Mouse (Mus musculus): ENCODE measurements at regions not wholly inside any gene's neighbourhood (a gene's known extent, or its start where the extent isn't known, plus 50 kb on each side); places are given as distances from the start of the nearest gene placed in this dataset.

DNA sequence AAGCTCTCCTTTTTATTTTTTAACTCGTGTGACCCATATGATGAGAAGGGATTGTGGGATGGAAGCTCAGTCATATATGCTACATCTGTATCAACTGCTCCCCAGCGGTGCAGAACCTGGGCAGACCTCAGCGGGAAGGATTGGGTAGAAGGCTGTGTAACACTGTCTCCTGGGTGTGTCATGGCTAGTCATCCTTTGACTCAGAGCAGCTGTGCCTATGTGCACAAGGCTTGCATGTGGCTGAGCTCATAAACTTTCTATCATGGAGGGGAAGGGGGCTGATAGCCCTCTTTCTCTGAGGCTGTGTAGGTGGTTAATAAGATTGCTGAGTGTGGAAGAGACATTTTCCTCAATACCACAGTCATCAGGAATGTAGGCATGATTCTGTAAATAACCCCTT lies 396.9 kb upstream of the Tbx3 start:
- TF ChIP-seq POLR2A (IDR thresholded peaks at IDR 0.05; ENCODE audit: insufficient read depth, low read depth, low read length) (no peak), CTCF (IDR thresholded peaks at IDR 0.05) (no peak), EP300 (IDR thresholded peaks at IDR 0.05; ENCODE audit: insufficient read depth, low read depth, low read length) (no peak)

All from heart, adult 2 months (tissue).